Mouse (Mus musculus) naive thymus-derived CD4-positive, alpha-beta T cell, adult 5 months (primary cell): ENCODE data around the gene C330021F23Rik. TPM values are rescaled to one million over a fixed set of nuclear protein-coding genes. Genes with fewer than 3 reads are reported as not detected.

Source experiments
- polyA plus RNA-seq: library from polyadenylated mRNA; unstranded; fragments of 100-300 nt; shearing (Covaris generic); gene quantifications from one replicate; pipeline ENCODE4 v1.2.1, GENCODE M21; 2017

Gene C330021F23Rik
- not detected for polyA plus RNA-seq

DNA sequence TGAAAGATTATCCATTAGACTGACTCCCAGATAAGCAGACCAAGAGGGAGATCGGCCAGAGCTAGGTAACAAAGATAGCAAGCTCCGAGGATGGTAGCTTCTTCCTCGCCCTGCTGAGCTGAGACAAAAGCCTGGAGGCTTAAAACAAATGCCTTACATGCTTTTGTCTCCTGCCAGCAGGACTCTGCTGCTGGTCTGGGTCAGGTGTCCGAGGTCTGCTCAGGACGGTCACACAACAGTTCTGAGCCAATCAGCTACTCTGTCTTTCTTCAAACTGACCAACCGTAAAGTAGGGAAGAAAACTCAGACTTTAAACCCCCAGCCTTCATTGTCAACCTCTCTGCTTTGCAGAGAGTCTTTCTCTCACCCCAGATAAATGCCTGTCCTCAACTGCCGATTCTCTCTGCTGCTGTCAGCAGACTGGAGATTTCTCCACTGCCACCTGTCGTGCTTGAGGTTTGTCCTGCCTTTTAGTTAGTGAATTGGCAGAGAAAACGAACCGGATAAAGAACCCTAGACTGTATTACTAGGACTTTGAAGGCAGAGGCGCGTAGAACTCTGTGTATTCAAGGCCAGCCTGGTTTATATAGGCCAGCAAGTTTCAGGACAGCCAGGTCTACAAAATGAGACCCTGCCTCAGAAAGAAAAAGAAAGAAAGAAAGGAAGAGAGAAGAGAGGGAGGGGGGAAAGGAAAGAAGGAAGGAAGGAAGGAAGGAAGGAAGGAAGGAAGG is at the start of gene C330021F23Rik:
Gene C330021F23Rik (plus strand): TSS at position 350 of the 731 bp plus-strand sequence.

DNA sequence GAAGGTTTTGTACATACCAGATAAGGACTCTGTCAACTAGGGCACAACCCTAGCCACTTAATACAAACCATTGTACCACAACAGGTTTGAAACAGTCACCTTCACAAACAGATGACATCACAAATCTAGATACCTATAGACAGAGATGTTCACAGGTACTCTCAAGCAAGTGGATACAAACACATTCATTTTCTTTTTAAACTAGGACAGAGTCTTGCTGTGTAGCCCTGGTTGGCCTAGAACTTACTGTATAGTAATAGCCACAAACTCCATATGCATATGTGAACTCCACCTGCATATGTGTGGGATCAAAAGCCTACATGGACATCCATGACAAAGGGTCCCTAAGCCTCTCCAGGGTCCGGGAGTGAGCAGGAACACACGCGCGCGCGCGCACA is 19.2 kb downstream of the C330021F23Rik start, which contains the start of gene Camsap3:
Gene Camsap3 (plus strand): TSS at position 301 of the 398 bp plus-strand sequence.

GRCm38 (mm10) chr8:3621199-3621970 is 53.6 kb downstream of the C330021F23Rik start, which contains the start of the genes Xab2 and Pet100:
Gene Xab2 (minus strand): TSS chr8:3621316.
Gene Pet100 (plus strand): TSS chr8:3621548.

GRCm38 (mm10) chr8:3625445-3625844 is 57.7 kb downstream of the C330021F23Rik start, which contains the start of gene Pcp2:
Gene Pcp2 (minus strand): TSS chr8:3625545.

DNA sequence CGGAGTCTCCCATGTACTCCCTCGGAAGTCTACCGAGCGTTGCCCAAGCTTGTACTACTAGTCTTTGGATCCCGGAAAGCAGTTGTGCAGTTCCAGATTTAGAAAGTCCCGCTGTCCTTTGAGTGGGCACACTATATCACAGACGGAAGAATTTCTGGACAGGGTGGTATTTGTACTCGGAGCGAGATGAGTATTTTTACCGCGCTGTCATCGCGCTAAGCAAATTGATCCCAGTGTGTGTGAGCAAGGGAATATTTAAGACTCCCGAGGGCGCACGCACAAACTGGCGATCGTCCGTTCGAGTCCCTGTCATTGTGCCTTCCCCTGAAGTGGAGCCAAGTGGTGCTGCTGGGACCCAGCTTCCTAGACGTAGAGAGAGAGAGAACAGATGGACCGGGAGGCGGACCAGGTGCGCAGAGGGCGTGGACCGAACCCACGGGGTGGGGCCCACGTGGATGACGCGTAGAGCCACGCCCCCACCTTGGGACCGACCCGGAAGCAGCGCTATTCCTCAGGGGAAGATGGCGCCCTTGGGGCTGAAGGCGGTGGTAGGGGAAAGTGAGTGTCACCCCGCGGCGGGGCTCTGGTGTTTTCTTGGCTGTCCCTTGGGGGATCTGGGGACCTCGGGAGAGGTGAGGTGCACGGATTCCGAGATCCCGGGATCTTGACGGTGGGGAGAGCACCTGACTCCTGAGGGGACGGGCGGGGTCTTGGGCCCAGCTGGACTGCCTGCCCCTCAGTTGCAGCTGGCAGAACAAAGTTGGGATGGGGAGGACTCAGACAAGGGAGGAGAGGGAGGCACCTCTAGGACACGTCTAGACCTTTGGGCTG is 63.1 kb downstream of the C330021F23Rik start, which contains the start of gene Stxbp2:
Gene Stxbp2 (plus strand): TSS at position 309 of the 831 bp plus-strand sequence.

Other genes starting within 250 kb of the C330021F23Rik start
- gene A430078G23Rik, start 214.6 kb upstream of the C330021F23Rik start, polyA plus RNA-seq = 167 TPM
- gene Arhgef18, start 175.0 kb upstream of the C330021F23Rik start, polyA plus RNA-seq = 127 TPM
- gene Pex11g, start 100.3 kb upstream of the C330021F23Rik start, polyA plus RNA-seq = 2.6 TPM
- gene Tex45, start 97.1 kb upstream of the C330021F23Rik start, polyA plus RNA-seq = not detected
- gene Zfp358, start 74.9 kb upstream of the C330021F23Rik start, polyA plus RNA-seq = 3.8 TPM
- 131 TPM for gene Mcoln1, start 67.5 kb upstream of the C330021F23Rik start, polyA plus RNA-seq
- 27.4 TPM for gene Pnpla6, start 52.6 kb upstream of the C330021F23Rik start, polyA plus RNA-seq
- gene Camsap3, start 19.3 kb downstream of the C330021F23Rik start, polyA plus RNA-seq = not detected
- 121 TPM for gene Xab2, start 53.3 kb downstream of the C330021F23Rik start, polyA plus RNA-seq
- gene Pet100, start 53.6 kb downstream of the C330021F23Rik start, polyA plus RNA-seq = 67.6 TPM
- gene Pcp2, start 57.6 kb downstream of the C330021F23Rik start, polyA plus RNA-seq = not detected
- gene Stxbp2, start 63.0 kb downstream of the C330021F23Rik start, polyA plus RNA-seq = 200 TPM
- gene Retn, start 87.8 kb downstream of the C330021F23Rik start, polyA plus RNA-seq = not detected
- not detected for gene Mcemp1, start 97.8 kb downstream of the C330021F23Rik start, polyA plus RNA-seq
- gene Fcor, start 104.4 kb downstream of the C330021F23Rik start, polyA plus RNA-seq = not detected
- gene Trappc5, start 108.3 kb downstream of the C330021F23Rik start, polyA plus RNA-seq = 19.1 TPM
- gene Fcer2a, start 126.2 kb downstream of the C330021F23Rik start, polyA plus RNA-seq = not detected
- gene Clec4g, start 152.7 kb downstream of the C330021F23Rik start, polyA plus RNA-seq = not detected
- not detected for gene Cd209a, start 181.0 kb downstream of the C330021F23Rik start, polyA plus RNA-seq